Mouse (Mus musculus) hindbrain, embryonic 16.5 days (tissue): ENCODE data around the gene Gm13030. TPM values are rescaled to one million over a fixed set of nuclear protein-coding genes. Genes with fewer than 3 reads are reported as not detected.
"Not testable (repeated sequence)": the region's sequence is repeated elsewhere in the genome, so short reads cannot be mapped to it uniquely, and the experiment has no call there.

Source experiments
- ATAC-seq: fragments of 200-750 bp; cut with Nextera tagmentation; 2 replicates; pipeline ENCODE4 v1.8.0; 2017; ENCODE audit warnings: moderate TSS enrichment, moderate library complexity
- H3K27ac ChIP-seq: fragments of 300-500 bp; sonication (generic); 2 replicates; pipeline ENCODE4 v1.5.1; 2014; ENCODE audit warnings: low read depth, mild to moderate bottlenecking, control low read depth, low read length, moderate library complexity
- H3K27me3 ChIP-seq: fragments of 300-500 bp; sonication (generic); replicated peaks from 2 replicates; pipeline ENCODE4 v1.6.1; 2014; ENCODE audit warnings: low read length; ENCODE audit not compliant: control insufficient read depth, insufficient read depth
- H3K36me3 ChIP-seq: fragments of 300-500 bp; sonication (generic); 2 replicates; pipeline ENCODE4 v1.6.1; 2014; ENCODE audit warnings: mild to moderate bottlenecking, low read length, moderate library complexity, mixed read lengths; ENCODE audit not compliant: control insufficient read depth, insufficient read depth
- H3K4me1 ChIP-seq: fragments of 300-500 bp; sonication (generic); 2 replicates; pipeline ENCODE4 v1.6.1; 2014; ENCODE audit warnings: low read depth, low read length; ENCODE audit not compliant: control insufficient read depth, insufficient read depth
- H3K4me2 ChIP-seq: fragments of 300-500 bp; sonication (generic); 2 replicates; pipeline ENCODE4 v1.6.1; 2014; ENCODE audit warnings: mild to moderate bottlenecking, low read length, control low read depth, moderate library complexity
- H3K4me3 ChIP-seq: fragments of 300-500 bp; sonication (generic); 2 replicates; pipeline ENCODE4 v1.5.1; 2014; ENCODE audit warnings: mild to moderate bottlenecking, low read length, control low read depth, moderate library complexity
- H3K9ac ChIP-seq: fragments of 300-500 bp; sonication (generic); 2 replicates; pipeline ENCODE4 v1.6.1; 2014; ENCODE audit warnings: low read depth, mild to moderate bottlenecking, control low read depth, low read length, moderate library complexity
- H3K9me3 ChIP-seq: fragments of 300-500 bp; sonication (generic); 2 replicates; pipeline ENCODE4 v1.6.1; 2014; ENCODE audit warnings: mild to moderate bottlenecking, low read length, moderate library complexity; ENCODE audit not compliant: control insufficient read depth
- WGBS: fragments of 180-500 bp; shearing (Covaris S2); extraction: QIAGEN DNeasy Blood & Tissue Kit; methylation state at CpG from one replicate; pipeline ENCODE4 v1.1.7; 2014; 5-methylcytosine and 5-hydroxymethylcytosine counted together
- polyA plus RNA-seq: library from polyadenylated mRNA; unstranded; fragments of >200 nt; fragmentation: Nextera tagmentation; extraction: Ambion mirVana; gene quantifications from 2 replicates; pipeline ENCODE4 v1.2.1, GENCODE M21; 2015

Gene Gm13030
- polyA plus RNA-seq, 1 experiment from 2014 or later: not detected

- no peak overlapping the region for H3K27ac ChIP-seq
- H3K27me3 ChIP-seq: no peaks in the 10 kb centered on the region
- H3K4me3 ChIP-seq: no peak overlapping the region
- 64% methylated on average over 11 of the region's 11 CpGs for WGBS
- no peaks in the 10 kb centered on the region for H3K36me3 ChIP-seq
- 0 out of 2 replicates have a peak, but pooled peaks cover 5% of the 10 kb centered on the region for H3K9me3 ChIP-seq
- no peak for ATAC-seq
- no peaks in the 10 kb centered on the region for H3K4me1 ChIP-seq
- H3K9ac ChIP-seq: no peak overlapping the region
- H3K4me2 ChIP-seq: no peak overlapping the region
Observed at GRCm38 (mm10) chr4:138827147-138827546, 46.6 kb downstream of the Gm13030 start.

- ATAC-seq: no peak
- Histone ChIP-seq H3K4me3 (no peak overlapping the region), H3K4me1 (no peaks in the 10 kb centered on the region), H3K27me3 (no peaks in the 10 kb centered on the region), H3K27ac (no peak overlapping the region), H3K9me3 (0 out of 2 replicates have a peak, but pooled peaks cover 5% of the 10 kb centered on the region), H3K4me2 (no peak overlapping the region), H3K9ac (no peak overlapping the region), H3K36me3 (no peaks in the 10 kb centered on the region)
- WGBS: 59% methylated on average over 18 of the region's 18 CpGs
Observed at GRCm38 (mm10) chr4:138825751-138826567, 47.8 kb downstream of the Gm13030 start.

GRCm38 (mm10) chr4:138824660-138825059, 49.1 kb downstream of the Gm13030 start:
- Histone ChIP-seq H3K36me3 (no peaks in the 10 kb centered on the region), H3K4me3 (no peak overlapping the region), H3K9ac (no peak overlapping the region), H3K27ac (no peak overlapping the region), H3K4me1 (no peaks in the 10 kb centered on the region), H3K9me3 (0 out of 2 replicates have a peak, but pooled peaks cover 5% of the 10 kb centered on the region), H3K27me3 (no peaks in the 10 kb centered on the region), H3K4me2 (no peak overlapping the region)
- ATAC-seq: no peak
- WGBS: 85% methylated on average over 2 of the region's 2 CpGs

- H3K4me1 ChIP-seq: not testable (repeated sequence)
Observed at GRCm38 (mm10) chr4:138824161-138824560, 49.6 kb downstream of the Gm13030 start.

GRCm38 (mm10) chr4:138821036-138821435, 52.7 kb downstream of the Gm13030 start:
- Histone ChIP-seq H3K4me3 (no peak overlapping the region), H3K9ac (no peak overlapping the region), H3K36me3 (no peaks in the 10 kb centered on the region), H3K4me2 (no peak overlapping the region), H3K4me1 (no peaks in the 10 kb centered on the region), H3K27me3 (no peaks in the 10 kb centered on the region), H3K27ac (no peak overlapping the region), H3K9me3 (0 out of 2 replicates have a peak, but pooled peaks cover 5% of the 10 kb centered on the region)
- ATAC-seq: no peak
- WGBS: 84% methylated on average over 2 of the region's 2 CpGs

More at GRCm38 (mm10) chr4:138824161-138824560, 49.6 kb downstream of the Gm13030 start:
- H3K4me2 ChIP-seq, H3K9me3 ChIP-seq, H3K9ac ChIP-seq, H3K27me3 ChIP-seq, H3K27ac ChIP-seq, ATAC-seq, H3K4me3 ChIP-seq, H3K36me3 ChIP-seq: not testable (repeated sequence)
- 83% methylated on average over 2 of the region's 2 CpGs for WGBS

Other genes starting within 250 kb of the Gm13030 start
- gene Vwa5b1, start 238.1 kb downstream of the Gm13030 start, polyA plus RNA-seq: 2.8 TPM in 2 replicates
- 0.35 and 0.36 TPM in 2 replicates for gene Pla2g2c, start 149.2 kb downstream of the Gm13030 start, polyA plus RNA-seq
- gene Ubxn10, start 136.8 kb downstream of the Gm13030 start, polyA plus RNA-seq: 4.5 and 5.2 TPM in 2 replicates
- 0.06 TPM in 1 of 2 replicates, not detected in the other for gene Pla2g2f, start 116.3 kb downstream of the Gm13030 start, polyA plus RNA-seq
- 0.61 and 0.76 TPM in 2 replicates for gene Pla2g2d, start 98.2 kb downstream of the Gm13030 start, polyA plus RNA-seq
- 0.27 and 0.38 TPM in 2 replicates for gene Pla2g5, start 10.5 kb downstream of the Gm13030 start, polyA plus RNA-seq
- not detected in 2 replicates for gene Pla2g2e, start 4.0 kb upstream of the Gm13030 start, polyA plus RNA-seq
- 2.4 and 3.1 TPM in 2 replicates for gene Otud3, start 40.0 kb upstream of the Gm13030 start, polyA plus RNA-seq
- gene Rnf186, start 93.1 kb upstream of the Gm13030 start, polyA plus RNA-seq: not detected in 2 replicates
- gene Tmco4, start 98.9 kb upstream of the Gm13030 start, polyA plus RNA-seq: 1.3 and 1.8 TPM in 2 replicates
- 0.64 and 0.66 TPM in 2 replicates for gene Htr6, start 201.6 kb upstream of the Gm13030 start, polyA plus RNA-seq
- 43.7 and 57.7 TPM in 2 replicates for gene Nbl1, start 219.0 kb upstream of the Gm13030 start, polyA plus RNA-seq